Mouse (Mus musculus): Measurements from ENCODE around the gene Olfr9. TPM values are rescaled to one million over a fixed set of nuclear protein-coding genes. Genes with fewer than 3 reads are reported as not detected.
"Not testable (repeated sequence)": the region's sequence is repeated elsewhere in the genome, so short reads cannot be mapped to it uniquely, and the experiment has no call there.

The Olfr9 gene
- not detected in 2 replicates for polyA plus RNA-seq (2016; fragmentation: Nextera tagmentation; extraction: Ambion mirVana)

GRCm38 (mm10) chr10:128989131-128989530 lies at the start of gene Olfr9:
Gene Olfr9, plus strand, starts transcription at chr10:128989431.
- ATAC-seq (ENCODE audit: insufficient number of reproducible peaks, insufficient read depth, low FRiP score, low TSS enrichment): not testable (repeated sequence)
- 27% methylated on average over 1 of the region's 1 CpGs for WGBS

GRCm38 (mm10) chr10:128940475-128941061 lies 48.7 kb upstream of the Olfr9 start:
- Histone ChIP-seq H3K4me3 (no peak overlapping the region), H3K9me3 (no peaks in the 10 kb centered on the region), H3K36me3 (no peaks in the 10 kb centered on the region), H3K4me1 (no peaks in the 10 kb centered on the region), H3K9ac (no peak overlapping the region), H3K27ac (no peak overlapping the region), H3K4me2 (replicated peaks) (no peak overlapping the region), H3K27me3 (peaks cover 14% of the 10 kb centered on the region)
- 85% methylated on average over 10 of the region's 10 CpGs for WGBS
- ATAC-seq (ENCODE audit: insufficient number of reproducible peaks, insufficient read depth, low FRiP score, low TSS enrichment): no peak

More at GRCm38 (mm10) chr10:128989131-128989530, at the start of gene Olfr9:
- H3K4me3 ChIP-seq; H3K9ac ChIP-seq; H3K4me1 ChIP-seq; H3K4me2 ChIP-seq (replicated peaks); H3K27ac ChIP-seq; H3K27me3 ChIP-seq; H3K9me3 ChIP-seq; H3K36me3 ChIP-seq: not testable (repeated sequence)

GRCm38 (mm10) chr10:128945675-128946074 lies 43.6 kb upstream of the Olfr9 start:
- WGBS: 17% methylated on average over 3 of the region's 3 CpGs
- 0 out of 2 replicates have a peak, but pooled peaks cover 3% of the 10 kb centered on the region for H3K27me3 ChIP-seq
- H3K9me3 ChIP-seq: no peaks in the 10 kb centered on the region
- H3K9ac ChIP-seq: no peak overlapping the region
- H3K4me1 ChIP-seq: no peaks in the 10 kb centered on the region
- ATAC-seq (ENCODE audit: insufficient number of reproducible peaks, insufficient read depth, low FRiP score, low TSS enrichment): no peak
- no peak overlapping the region for H3K4me3 ChIP-seq
- no peaks in the 10 kb centered on the region for H3K36me3 ChIP-seq
- no peak overlapping the region for H3K4me2 ChIP-seq (replicated peaks)
- H3K27ac ChIP-seq: no peak overlapping the region

- H3K36me3 ChIP-seq: no peaks in the 10 kb centered on the region
- 87% methylated on average over 4 of the region's 4 CpGs for WGBS
These were observed 41.7 kb upstream of the Olfr9 start for GRCm38 (mm10) chr10:128947496-128947895.

GRCm38 (mm10) chr10:128950208-128950887 lies 38.9 kb upstream of the Olfr9 start:
- 69% methylated on average over 16 of the region's 16 CpGs for WGBS
- no peaks in the 10 kb centered on the region for H3K9me3 ChIP-seq

More at GRCm38 (mm10) chr10:128947496-128947895, 41.7 kb upstream of the Olfr9 start:
- ATAC-seq (ENCODE audit: insufficient number of reproducible peaks, insufficient read depth, low FRiP score, low TSS enrichment): no peak
- no peaks in the 10 kb centered on the region for H3K4me1 ChIP-seq
- no peak overlapping the region for H3K4me2 ChIP-seq (replicated peaks)
- no peaks in the 10 kb centered on the region for H3K27me3 ChIP-seq
- H3K9ac ChIP-seq: no peak overlapping the region
- no peaks in the 10 kb centered on the region for H3K9me3 ChIP-seq
- no peak overlapping the region for H3K27ac ChIP-seq
- H3K4me3 ChIP-seq: no peak overlapping the region

GRCm38 (mm10) chr10:128958340-128958739 lies 30.9 kb upstream of the Olfr9 start:
- 76% methylated on average over 10 of the region's 10 CpGs for WGBS
- Histone ChIP-seq H3K27me3 (no peaks in the 10 kb centered on the region; the same call in 1 of the 2 replicates), H3K4me3 (no peak overlapping the region), H3K9ac (no peak overlapping the region), H3K36me3 (no peaks in the 10 kb centered on the region), H3K9me3 (no peaks in the 10 kb centered on the region), H3K27ac (no peak overlapping the region), H3K4me1 (no peaks in the 10 kb centered on the region), H3K4me2 (replicated peaks) (no peak overlapping the region)
- ATAC-seq (ENCODE audit: insufficient number of reproducible peaks, insufficient read depth, low FRiP score, low TSS enrichment): no peak

More at GRCm38 (mm10) chr10:128950208-128950887, 38.9 kb upstream of the Olfr9 start:
- no peak overlapping the region for H3K4me3 ChIP-seq
- H3K27ac ChIP-seq: no peak overlapping the region
- H3K4me1 ChIP-seq: no peaks in the 10 kb centered on the region
- no peak for ATAC-seq (ENCODE audit: insufficient number of reproducible peaks, insufficient read depth, low FRiP score, low TSS enrichment)
- H3K36me3 ChIP-seq: no peaks in the 10 kb centered on the region
- no peaks in the 10 kb centered on the region; the same call in 1 of the 2 replicates for H3K27me3 ChIP-seq
- no peak overlapping the region for H3K9ac ChIP-seq
- no peak overlapping the region for H3K4me2 ChIP-seq (replicated peaks)

GRCm38 (mm10) chr10:128960142-128960541 lies 29.1 kb upstream of the Olfr9 start:
- no peak for ATAC-seq (ENCODE audit: insufficient number of reproducible peaks, insufficient read depth, low FRiP score, low TSS enrichment)
- no peaks in the 10 kb centered on the region for H3K27me3 ChIP-seq
- WGBS: 75% methylated on average over 4 of the region's 4 CpGs

GRCm38 (mm10) chr10:128960590-128961584 lies 28.3 kb upstream of the Olfr9 start, which contains the start of gene Mettl7b:
Gene Mettl7b, minus strand, starts transcription at chr10:128960988.
- no peak within 1 kb of the TSS for H3K27ac ChIP-seq
- ATAC-seq (ENCODE audit: insufficient number of reproducible peaks, insufficient read depth, low FRiP score, low TSS enrichment): no peak
- no peaks in the 10 kb centered on the region for H3K9me3 ChIP-seq
- no peak within 1 kb of the TSS for H3K4me3 ChIP-seq
- H3K4me2 ChIP-seq (replicated peaks): no peak within 1 kb of the TSS
- no peaks in the 10 kb centered on the region for H3K27me3 ChIP-seq
- no peaks in the 10 kb centered on the region for H3K4me1 ChIP-seq
- H3K36me3 ChIP-seq: no peaks in the 10 kb centered on the region
- WGBS: 80% methylated on average over 12 of the region's 12 CpGs
- no peak within 1 kb of the TSS for H3K9ac ChIP-seq

More at GRCm38 (mm10) chr10:128960142-128960541, 29.1 kb upstream of the Olfr9 start:
- Histone ChIP-seq H3K36me3 (no peaks in the 10 kb centered on the region), H3K4me1 (no peaks in the 10 kb centered on the region), H3K9me3 (no peaks in the 10 kb centered on the region), H3K27ac (no peak overlapping the region), H3K9ac (no peak overlapping the region), H3K4me2 (replicated peaks) (no peak overlapping the region), H3K4me3 (no peak overlapping the region)

- Histone ChIP-seq H3K4me1 (no peaks in the 10 kb centered on the region), H3K9me3 (no peaks in the 10 kb centered on the region), H3K36me3 (no peaks in the 10 kb centered on the region), H3K4me3 (no peak overlapping the region), H3K4me2 (replicated peaks) (no peak overlapping the region), H3K9ac (no peak overlapping the region), H3K27me3 (no peaks in the 10 kb centered on the region), H3K27ac (no peak overlapping the region)
- no peak for ATAC-seq (ENCODE audit: insufficient number of reproducible peaks, insufficient read depth, low FRiP score, low TSS enrichment)
- 59% methylated on average over 2 of the region's 2 CpGs for WGBS
These were observed 24.3 kb upstream of the Olfr9 start for GRCm38 (mm10) chr10:128964961-128965360.

- no peak for ATAC-seq (ENCODE audit: insufficient number of reproducible peaks, insufficient read depth, low FRiP score, low TSS enrichment)
These were observed 23.4 kb upstream of the Olfr9 start for GRCm38 (mm10) chr10:128965871-128966270.

GRCm38 (mm10) chr10:128968341-128968749 lies 20.9 kb upstream of the Olfr9 start:
- H3K4me3 ChIP-seq: no peak overlapping the region
- no peaks in the 10 kb centered on the region for H3K27me3 ChIP-seq
- H3K36me3 ChIP-seq: no peaks in the 10 kb centered on the region
- no peak overlapping the region for H3K27ac ChIP-seq
- ATAC-seq (ENCODE audit: insufficient number of reproducible peaks, insufficient read depth, low FRiP score, low TSS enrichment): no peak
- H3K4me2 ChIP-seq (replicated peaks): no peak overlapping the region
- H3K9ac ChIP-seq: no peak overlapping the region
- H3K4me1 ChIP-seq: no peaks in the 10 kb centered on the region
- no peaks in the 10 kb centered on the region for H3K9me3 ChIP-seq
- WGBS: 36% methylated on average over 1 of the region's 1 CpGs

More at GRCm38 (mm10) chr10:128965871-128966270, 23.4 kb upstream of the Olfr9 start:
- H3K9ac ChIP-seq: no peak overlapping the region
- no peak overlapping the region for H3K27ac ChIP-seq
- H3K27me3 ChIP-seq: no peaks in the 10 kb centered on the region
- WGBS: 80% methylated on average over 6 of the region's 6 CpGs
- H3K36me3 ChIP-seq: no peaks in the 10 kb centered on the region
- H3K4me3 ChIP-seq: no peak overlapping the region
- no peaks in the 10 kb centered on the region for H3K4me1 ChIP-seq
- no peaks in the 10 kb centered on the region for H3K9me3 ChIP-seq
- no peak overlapping the region for H3K4me2 ChIP-seq (replicated peaks)

Measured in embryonic facial prominence, embryonic 12.5 days (tissue).